Mouse (Mus musculus): ENCODE results near the gene Tenm4.

DNA sequence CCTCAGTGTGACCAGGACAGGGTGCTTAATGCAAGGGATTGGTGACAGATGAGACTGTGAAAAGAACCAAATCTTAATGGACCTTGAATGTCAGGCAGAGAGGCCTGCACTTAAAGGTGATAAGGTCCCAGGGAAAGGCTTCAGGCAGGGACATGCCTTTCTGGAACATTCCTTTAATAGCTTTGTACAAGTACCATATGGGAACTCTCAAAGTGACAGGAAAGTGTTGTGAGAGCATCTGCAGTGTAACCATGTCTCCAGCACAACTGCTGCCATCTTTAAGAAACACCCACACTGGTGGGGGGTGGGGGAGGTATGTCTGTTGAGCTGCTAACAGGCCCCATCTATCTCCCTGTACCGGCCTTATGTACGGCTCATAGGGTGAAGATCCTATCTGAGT, 506.0 kb downstream of the Tenm4 start:
- TF ChIP-seq CTCF (IDR thresholded peaks at IDR 0.05; ENCODE audit: low read depth, low read length) = no peak
- no peak for TF ChIP-seq POLR2A (IDR thresholded peaks at IDR 0.05; ENCODE audit: extremely low read depth, insufficient read depth, low read length)

All from liver, adult 2 months (tissue).